Mouse (Mus musculus): ENCODE measurements around the gene Ccdc174. TPM values are rescaled to one million over a fixed set of nuclear protein-coding genes. Genes with fewer than 3 reads are reported as not detected.
A peak's percentile ranks its signal among the peaks of the same experiment; 100 is the strongest.

The Ccdc174 gene
- total and polyA plus RNA-seq, 3 experiments, result 2.8 to 10.1 (median 9.0) TPM

DNA sequence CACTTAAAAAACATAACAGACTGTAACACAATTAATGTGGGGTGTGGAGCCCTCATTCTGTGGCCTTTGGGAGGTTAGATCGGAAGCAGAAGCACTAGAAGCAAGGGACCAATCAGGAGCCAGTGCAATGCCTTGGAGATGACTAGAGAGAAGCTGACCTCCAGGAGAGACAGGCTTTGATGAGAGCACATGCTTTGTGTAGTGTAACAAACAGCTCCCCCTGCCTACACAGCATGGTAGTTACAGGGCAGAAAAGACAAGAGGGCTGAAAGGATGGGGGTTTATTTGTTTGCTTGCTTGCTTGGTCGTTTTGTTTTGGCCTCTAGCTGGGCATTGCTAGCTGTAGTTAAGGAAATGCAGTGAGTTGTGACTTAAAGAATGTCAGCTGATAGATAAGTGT, 25.3 kb upstream of the Ccdc174 start:
- no peak overlapping the region for H3K27ac ChIP-seq
- 8% methylated on average over 2 of the region's 2 CpGs for WGBS
- peak; percentile 19 to 30 for DNase-seq
- no peaks in the 10 kb centered on the region for H3K79me2 ChIP-seq (replicated peaks; ENCODE audit: control insufficient read depth, insufficient read depth, low read length)
- H3K9ac ChIP-seq (ENCODE audit: low read depth, low read length), result no peak overlapping the region
- no peak overlapping the region for H3K4me3 ChIP-seq
- TF ChIP-seq EP300 (IDR thresholded peaks at IDR 0.05; ENCODE audit: insufficient read depth, low read depth, low read length) (no peak), POLR2A (IDR thresholded peaks at IDR 0.05; ENCODE audit: insufficient read depth, low read depth, low read length) (no peak), CTCF (IDR thresholded peaks at IDR 0.05) (peak; percentile 81)
- H3K4me1 ChIP-seq (ENCODE audit: control insufficient read depth, insufficient read depth, low read length), result no peaks in the 10 kb centered on the region
- 0 out of 2 replicates have a peak, but pooled peaks cover 2% of the 10 kb centered on the region for H3K27me3 ChIP-seq (ENCODE audit: control insufficient read depth, insufficient read depth, low read length)
- intact Hi-C loops (cut with DNase I), result loop anchor here (1.0 to 5.0 kb wide), 3 partner anchors 76 to 326 kb away; no protein-coding TSS in a partner anchor
- H3K36me3 ChIP-seq (ENCODE audit: control insufficient read depth, insufficient read depth, low read length), result no peaks in the 10 kb centered on the region

DNA sequence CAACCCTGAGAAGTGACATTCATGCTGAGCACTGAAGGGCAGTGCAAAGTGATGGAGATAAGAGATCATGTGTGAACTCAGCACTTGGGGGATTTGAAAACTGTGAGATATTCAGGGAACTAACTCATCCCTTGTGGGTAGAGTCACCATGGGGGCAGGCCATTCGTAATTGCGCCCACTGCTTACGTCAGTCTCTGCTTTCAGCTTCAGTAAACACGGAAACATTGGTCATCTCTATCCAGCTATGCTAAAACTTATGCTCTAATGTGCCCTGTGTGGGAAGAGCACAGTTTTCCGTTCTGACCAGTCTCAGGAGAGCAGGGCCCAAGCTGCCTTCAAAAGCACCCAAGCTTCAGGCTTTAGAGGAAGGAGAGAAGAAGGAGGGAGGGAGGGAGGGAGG, 19.5 kb upstream of the Ccdc174 start:
- Histone ChIP-seq H3K4me3 (no peak overlapping the region), H3K27me3 (ENCODE audit: control insufficient read depth, insufficient read depth, low read length) (0 out of 2 replicates have a peak, but pooled peaks cover 2% of the 10 kb centered on the region), H3K4me1 (ENCODE audit: control insufficient read depth, insufficient read depth, low read length) (no peaks in the 10 kb centered on the region), H3K36me3 (ENCODE audit: control insufficient read depth, insufficient read depth, low read length) (no peaks in the 10 kb centered on the region), H3K27ac (no peak overlapping the region), H3K79me2 (replicated peaks; ENCODE audit: control insufficient read depth, insufficient read depth, low read length) (no peaks in the 10 kb centered on the region), H3K9ac (ENCODE audit: low read depth, low read length) (no peak overlapping the region)
- 61% methylated on average over 5 of the region's 5 CpGs for WGBS
- intact Hi-C loops (cut with DNase I), result no loop called here
- TF ChIP-seq CTCF (IDR thresholded peaks at IDR 0.05), result no peak
- TF ChIP-seq POLR2A (IDR thresholded peaks at IDR 0.05; ENCODE audit: insufficient read depth, low read depth, low read length), result no peak
- TF ChIP-seq EP300 (IDR thresholded peaks at IDR 0.05; ENCODE audit: insufficient read depth, low read depth, low read length), result no peak
- no peak for DNase-seq

DNA sequence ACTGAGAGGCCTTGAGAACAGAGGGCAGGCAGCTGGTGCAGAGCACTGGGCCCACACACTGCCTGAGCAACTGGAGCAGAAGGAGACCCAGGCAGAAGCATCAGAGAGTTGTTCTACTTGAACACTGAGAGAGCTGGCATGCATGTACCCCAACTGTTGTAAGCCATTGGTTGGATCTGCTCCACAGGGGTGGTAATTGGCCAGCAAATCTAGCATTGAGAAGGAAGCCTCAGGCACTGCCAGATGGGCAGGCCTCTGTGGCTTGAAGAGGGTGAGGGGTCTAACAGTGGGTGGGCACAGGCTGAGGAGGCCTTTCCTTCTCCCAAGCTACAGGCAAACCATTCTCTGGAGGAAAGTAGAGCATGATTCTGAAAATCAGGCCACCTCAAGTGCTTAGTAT, 15.0 kb upstream of the Ccdc174 start:
- Histone ChIP-seq H3K36me3 (ENCODE audit: control insufficient read depth, insufficient read depth, low read length) (no peaks in the 10 kb centered on the region), H3K27me3 (ENCODE audit: control insufficient read depth, insufficient read depth, low read length) (no peaks in the 10 kb centered on the region), H3K4me1 (ENCODE audit: control insufficient read depth, insufficient read depth, low read length) (no peaks in the 10 kb centered on the region), H3K27ac (no peak overlapping the region), H3K79me2 (replicated peaks; ENCODE audit: control insufficient read depth, insufficient read depth, low read length) (no peaks in the 10 kb centered on the region), H3K9ac (ENCODE audit: low read depth, low read length) (no peak overlapping the region), H3K4me3 (no peak overlapping the region)
- no peak for TF ChIP-seq EP300 (IDR thresholded peaks at IDR 0.05; ENCODE audit: insufficient read depth, low read depth, low read length)
- TF ChIP-seq CTCF (IDR thresholded peaks at IDR 0.05), result no peak
- TF ChIP-seq POLR2A (IDR thresholded peaks at IDR 0.05; ENCODE audit: insufficient read depth, low read depth, low read length), result no peak
- intact Hi-C loops (cut with DNase I), result no loop called here
- DNase-seq, result no peak

DNA sequence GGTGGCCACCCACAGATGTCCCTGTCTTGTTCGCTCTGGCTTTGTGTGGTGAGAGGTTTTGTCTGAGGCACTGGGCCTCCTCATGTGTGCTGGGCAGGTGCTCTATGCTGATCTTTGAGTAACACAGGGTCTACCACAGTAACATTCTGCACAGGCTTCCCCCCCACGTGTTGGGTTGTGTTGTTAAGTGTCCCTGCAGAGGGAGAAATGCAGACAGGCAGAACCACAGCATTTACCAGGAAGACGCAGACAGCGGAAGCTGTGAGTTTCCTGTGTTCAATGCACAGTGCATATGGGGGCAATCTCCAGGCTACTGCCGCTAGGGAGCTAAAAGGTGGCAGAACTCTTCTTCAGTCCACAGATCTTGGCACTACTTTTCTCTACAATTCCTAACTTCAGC, 13.3 kb upstream of the Ccdc174 start:
- no peak for DNase-seq
- H3K79me2 ChIP-seq (replicated peaks; ENCODE audit: control insufficient read depth, insufficient read depth, low read length), result no peaks in the 10 kb centered on the region
- no peaks in the 10 kb centered on the region for H3K4me1 ChIP-seq (ENCODE audit: control insufficient read depth, insufficient read depth, low read length)
- intact Hi-C loops (cut with DNase I), result no loop called here
- no peaks in the 10 kb centered on the region for H3K36me3 ChIP-seq (ENCODE audit: control insufficient read depth, insufficient read depth, low read length)
- WGBS, result 59% methylated on average over 5 of the region's 5 CpGs
- no peak for TF ChIP-seq EP300 (IDR thresholded peaks at IDR 0.05; ENCODE audit: insufficient read depth, low read depth, low read length)
- no peak for TF ChIP-seq POLR2A (IDR thresholded peaks at IDR 0.05; ENCODE audit: insufficient read depth, low read depth, low read length)
- no peak for TF ChIP-seq CTCF (IDR thresholded peaks at IDR 0.05)
- no peak overlapping the region for H3K27ac ChIP-seq
- H3K27me3 ChIP-seq (ENCODE audit: control insufficient read depth, insufficient read depth, low read length), result no peaks in the 10 kb centered on the region
- H3K9ac ChIP-seq (ENCODE audit: low read depth, low read length), result no peak overlapping the region
- H3K4me3 ChIP-seq, result no peak overlapping the region

DNA sequence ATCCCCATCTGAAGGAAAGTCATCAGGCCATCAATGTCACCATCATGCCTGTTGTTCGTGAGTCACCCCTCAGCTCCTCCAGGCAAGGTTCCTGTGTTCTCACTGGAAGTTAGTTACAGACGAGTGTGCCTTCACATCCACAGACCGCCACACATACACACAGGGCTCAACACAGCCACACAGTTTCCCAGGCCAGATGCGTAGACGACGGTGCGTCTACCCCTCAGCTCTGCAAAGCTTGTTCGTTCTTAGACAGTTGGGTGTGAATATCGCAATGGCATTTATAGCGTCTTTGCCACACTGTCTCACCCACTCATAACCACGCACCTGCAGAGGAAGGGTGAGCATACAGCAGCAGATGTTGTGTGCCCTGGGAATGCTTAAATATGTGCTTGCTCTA, 12.3 kb upstream of the Ccdc174 start:
- Histone ChIP-seq H3K4me1 (ENCODE audit: control insufficient read depth, insufficient read depth, low read length) (no peaks in the 10 kb centered on the region), H3K79me2 (replicated peaks; ENCODE audit: control insufficient read depth, insufficient read depth, low read length) (no peaks in the 10 kb centered on the region), H3K27me3 (ENCODE audit: control insufficient read depth, insufficient read depth, low read length) (no peaks in the 10 kb centered on the region), H3K27ac (no peak overlapping the region), H3K9ac (ENCODE audit: low read depth, low read length) (no peak overlapping the region), H3K36me3 (ENCODE audit: control insufficient read depth, insufficient read depth, low read length) (no peaks in the 10 kb centered on the region), H3K4me3 (no peak overlapping the region)
- intact Hi-C loops (cut with DNase I), result no loop called here
- DNase-seq, result no peak
- TF ChIP-seq POLR2A (IDR thresholded peaks at IDR 0.05; ENCODE audit: insufficient read depth, low read depth, low read length) (no peak), EP300 (IDR thresholded peaks at IDR 0.05; ENCODE audit: insufficient read depth, low read depth, low read length) (no peak), CTCF (IDR thresholded peaks at IDR 0.05) (no peak)
- WGBS, result 86% methylated on average over 11 of the region's 11 CpGs

DNA sequence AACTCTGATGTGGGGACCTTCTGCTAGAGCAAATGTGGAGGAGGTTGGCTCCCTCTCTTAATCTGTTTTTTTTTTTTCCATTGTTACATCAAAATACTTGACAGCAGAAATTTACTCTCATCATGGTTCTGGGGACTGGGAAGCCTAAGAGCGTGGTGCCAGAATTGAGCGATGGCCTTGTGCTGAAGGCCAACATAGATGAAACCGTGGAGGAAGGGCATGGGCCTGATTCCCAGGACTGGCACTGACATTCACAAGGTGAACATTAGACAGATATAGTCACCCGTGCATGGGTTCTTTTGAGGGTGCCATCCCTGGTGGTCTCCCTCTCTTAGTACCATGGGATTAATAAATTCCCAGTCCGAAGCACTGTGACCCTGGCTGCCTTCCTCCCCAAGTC, 9.8 kb upstream of the Ccdc174 start:
- Histone ChIP-seq H3K4me1 (ENCODE audit: control insufficient read depth, insufficient read depth, low read length) (no peaks in the 10 kb centered on the region), H3K27ac (no peak overlapping the region), H3K79me2 (replicated peaks; ENCODE audit: control insufficient read depth, insufficient read depth, low read length) (no peaks in the 10 kb centered on the region), H3K4me3 (no peak overlapping the region), H3K27me3 (ENCODE audit: control insufficient read depth, insufficient read depth, low read length) (no peaks in the 10 kb centered on the region), H3K36me3 (ENCODE audit: control insufficient read depth, insufficient read depth, low read length) (no peaks in the 10 kb centered on the region), H3K9ac (ENCODE audit: low read depth, low read length) (no peak overlapping the region)
- DNase-seq, result no peak
- intact Hi-C loops (cut with DNase I), result no loop called here
- TF ChIP-seq CTCF (IDR thresholded peaks at IDR 0.05) (no peak), EP300 (IDR thresholded peaks at IDR 0.05; ENCODE audit: insufficient read depth, low read depth, low read length) (no peak), POLR2A (IDR thresholded peaks at IDR 0.05; ENCODE audit: insufficient read depth, low read depth, low read length) (no peak)
- WGBS, result 85% methylated on average over 5 of the region's 5 CpGs
